Mouse (Mus musculus) spleen, adult 10 weeks (tissue): ENCODE measurements around the gene Tmem14a. TPM values are rescaled to one million over a fixed set of nuclear protein-coding genes. Genes with fewer than 3 reads are reported as not detected.

Source experiments
- polyA plus RNA-seq: library from polyadenylated mRNA; stranded (reverse); fragments of 350-450 nt; fragmentation: Illumina TruSeq; extraction: RNeasy Lipid Tissue Mini Kit (QIAGEN cat#74804); gene quantifications from one replicate; pipeline ENCODE4 v1.2.3, GENCODE M21; 2015; ENCODE audit warnings: low replicate concordance; ENCODE audit not compliant: insufficient read depth

The Tmem14a gene
- polyA plus RNA-seq, result 5.1 TPM

GRCm38 (mm10) chr1:21218489-21218919 is at the start of gene Tmem14a:
Gene Tmem14a (plus strand): TSS chr1:21218575.

GRCm38 (mm10) chr1:21239911-21240898 is 21.8 kb downstream of the Tmem14a start, which contains the start of gene Gsta3:
Gene Gsta3 (plus strand): TSS chr1:21240589.

Other genes starting within 250 kb of the Tmem14a start
- gene Tram2, start 139.3 kb upstream of the Tmem14a start, polyA plus RNA-seq, result 10.1 TPM
- gene Gsta3, start 22.0 kb downstream of the Tmem14a start, polyA plus RNA-seq, result 25.7 TPM
- gene Khdc1a, start 131.1 kb downstream of the Tmem14a start, polyA plus RNA-seq, result 2.8 TPM
- gene Khdc1c, start 149.8 kb downstream of the Tmem14a start, polyA plus RNA-seq, result 0.65 TPM
- gene Khdc1b, start 165.0 kb downstream of the Tmem14a start, polyA plus RNA-seq, result 0.64 TPM